Mouse (Mus musculus) bone marrow, adult 2 months (tissue): Measurements from ENCODE around the gene Glipr2.

ENCODE experiments used
- CTCF ChIP-seq: fragments of 200-500 bp; IDR thresholded peaks from 2 replicates; pipeline ENCODE4 v1.5.1; 2011; ENCODE audit warnings: low read length, control low read depth; ENCODE audit not compliant: control insufficient read depth, insufficient read depth
- POLR2A ChIP-seq: fragments of 200-500 bp; IDR thresholded peaks from 2 replicates; pipeline ENCODE4 v1.6.1; 2011; ENCODE audit warnings: low read depth, mild to moderate bottlenecking, control low read depth, low read length, borderline replicate concordance; ENCODE audit not compliant: control insufficient read depth

DNA sequence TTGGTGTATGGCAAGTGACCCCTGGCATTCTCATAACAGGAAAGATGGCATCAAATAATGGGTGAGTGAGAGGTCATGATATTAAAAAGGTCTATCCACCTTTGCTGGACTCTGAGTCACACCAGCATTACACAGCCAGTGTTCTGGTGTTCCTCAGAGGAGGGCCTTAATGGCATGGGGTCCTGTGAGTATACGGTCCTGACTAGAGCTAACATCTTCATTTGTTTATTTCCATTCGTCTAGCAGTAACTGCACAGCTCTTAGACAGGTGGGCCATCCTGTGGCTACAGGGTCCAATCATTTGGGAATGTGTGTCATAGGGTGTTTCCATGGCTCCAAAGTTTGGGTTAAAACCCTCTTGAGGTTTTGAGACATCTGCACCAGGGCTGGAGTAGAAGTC lies 37.1 kb downstream of the Glipr2 start:
- TF ChIP-seq CTCF, result no peak
- TF ChIP-seq POLR2A, result no peak
